Mouse (Mus musculus): Measurements from ENCODE around the gene Vmn1r91.
"Not testable (repeated sequence)": the region's sequence is repeated elsewhere in the genome, so short reads cannot be mapped to it uniquely, and the experiment has no call there.

Gene Vmn1r91

DNA sequence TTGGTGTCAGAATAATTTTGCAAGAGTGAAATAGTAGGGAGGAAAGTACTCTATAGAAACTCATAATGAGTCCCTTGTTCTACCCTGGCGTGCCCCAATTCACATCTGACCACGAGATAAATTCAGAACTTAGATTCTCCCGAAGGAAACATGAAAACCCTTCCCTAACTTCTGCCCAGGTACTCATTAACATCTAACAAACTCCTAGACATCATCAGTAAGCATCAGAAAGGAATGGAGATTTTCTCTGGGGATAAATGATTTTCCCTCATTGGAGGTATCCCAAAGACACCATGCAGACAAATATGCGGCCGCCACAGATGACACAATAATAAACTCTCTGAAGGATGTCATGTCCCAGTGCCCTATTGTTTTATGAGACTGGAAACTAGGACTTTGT is at the start of gene Vmn1r91:
Vmn1r91 (plus strand) TSS at position 301 of the 400 bp plus-strand sequence.
- DNase-seq, result not testable (repeated sequence)

DNA sequence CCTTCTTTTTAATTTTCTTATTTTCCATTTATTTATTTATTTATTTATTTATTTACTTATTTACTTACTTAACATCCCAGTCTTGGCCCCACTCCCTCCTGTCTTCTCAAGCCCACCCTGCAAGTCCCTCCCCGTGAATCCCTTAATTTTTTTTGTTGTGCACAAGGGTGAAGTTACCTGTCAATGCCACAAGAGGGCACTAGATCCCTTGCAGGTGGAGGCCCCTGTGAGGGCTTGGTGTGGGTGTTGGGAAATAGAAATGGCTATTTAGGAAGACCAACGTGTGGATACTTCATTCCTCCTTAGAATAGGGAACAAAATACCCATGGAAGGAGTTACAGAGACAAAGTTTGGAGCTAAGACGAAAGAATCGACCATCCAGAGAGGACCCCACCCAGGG is 35.4 kb upstream of the Vmn1r91 start:
- not testable (repeated sequence) for DNase-seq

DNA sequence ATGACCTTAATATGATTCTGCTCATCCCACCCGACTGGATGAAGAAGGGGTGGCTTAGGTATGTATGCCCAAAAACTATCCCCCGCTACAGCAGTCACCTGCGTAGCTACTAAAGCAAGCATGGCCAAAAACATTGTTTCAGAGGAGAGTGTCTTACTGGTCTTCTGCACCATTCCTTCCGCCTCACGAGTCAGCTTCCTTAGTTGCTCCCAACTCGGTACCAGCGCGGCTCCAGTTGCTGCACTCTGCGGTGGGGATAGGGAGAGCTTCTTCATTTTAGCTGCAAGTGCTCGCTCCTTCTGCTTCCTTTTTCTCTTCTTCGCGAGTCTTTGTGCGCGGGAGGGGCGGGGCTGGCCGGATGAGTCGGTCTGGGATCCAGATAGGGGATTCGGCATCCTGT is 21.4 kb upstream of the Vmn1r91 start:
- not testable (repeated sequence) for DNase-seq

DNA sequence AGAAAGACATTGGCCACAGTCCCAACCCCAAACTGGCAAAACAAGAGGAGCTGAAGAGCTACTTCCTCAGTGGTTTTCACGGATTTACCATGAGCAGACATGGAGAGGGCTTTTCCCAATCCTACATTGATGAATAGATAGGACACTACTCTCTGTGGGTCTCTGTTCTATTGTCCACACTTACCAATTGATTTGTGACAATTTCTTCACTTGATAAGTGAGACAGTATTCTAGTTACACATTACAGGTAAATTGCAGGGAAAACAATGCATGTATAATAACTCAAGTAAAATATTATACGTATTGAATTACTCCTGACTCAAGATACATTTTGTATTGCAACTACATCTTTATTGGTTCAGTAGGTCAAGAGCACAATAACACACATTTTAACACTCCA is 23.0 kb downstream of the Vmn1r91 start, which contains the start of gene Gm16442:
Gm16442 (minus strand) TSS at position 101 of the 400 bp plus-strand sequence.
- not testable (repeated sequence) for DNase-seq

DNA sequence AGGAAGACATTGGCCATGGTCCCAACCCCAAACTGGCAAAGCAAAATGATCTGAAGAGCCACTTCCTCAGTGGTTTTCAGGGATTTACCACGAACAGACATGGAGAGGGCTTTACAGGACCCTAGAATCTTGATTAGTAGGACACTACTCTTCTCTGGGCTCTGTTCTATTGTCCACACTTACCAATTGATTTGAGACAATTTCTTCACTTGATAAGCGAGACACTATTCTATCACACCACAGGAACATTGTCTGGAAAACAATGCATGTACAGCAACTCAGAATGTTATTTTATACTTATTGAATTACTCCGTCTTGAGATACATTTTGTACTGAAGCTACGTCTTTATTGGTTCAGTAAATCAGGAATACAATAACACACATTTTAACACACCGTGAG is 39.5 kb downstream of the Vmn1r91 start, which contains the start of gene Vmn1r93:
Vmn1r93 (minus strand) TSS at position 101 of the 400 bp plus-strand sequence.
- not testable (repeated sequence) for DNase-seq

All from cerebellum, postnatal 25 days (tissue).